Mouse (Mus musculus) stomach, postnatal 0 days (tissue): ENCODE measurements around the gene Znrf3.

Experiments
- CTCF ChIP-seq: IDR thresholded peaks from 2 replicates; pipeline ENCODE4 v1.5.1; 2016; ENCODE audit warnings: antibody characterized with exemption, low read depth, mild to moderate bottlenecking, moderate library complexity
- EP300 ChIP-seq: optimal IDR thresholded peaks from 2 replicates; pipeline ENCODE3; 2016; ENCODE audit warnings: antibody characterized with exemption

- TF ChIP-seq CTCF (no peak), EP300 (no peak)
These were observed at the start of gene Znrf3 for GRCm38 (mm10) chr11:5444599-5445451.
